Mouse (Mus musculus) heart, postnatal 10 days (tissue): ENCODE data around the gene Slc25a47. TPM values are rescaled to one million over a fixed set of nuclear protein-coding genes. Genes with fewer than 3 reads are reported as not detected.

Source experiments
- DNase-seq, 2 experiments: peaks; one replicate each; pipeline ENCODE4 v3.0.0; 2021
- intact Hi-C: fragments of 180-260 bp; cut with DNase I; formaldehyde crosslinking; loops from one replicate; pipeline ENCODE4 v1.15.1; 2025
- microRNA-seq, 2 experiments: library from miRNA; unstranded; fragments of <30 nt; microRNA quantifications; one replicate each; pipeline ENCODE4 v1.2.0; 2022
- total RNA-seq, 2 experiments: library from RNA; stranded (reverse); gene quantifications; 2 replicates each; pipeline ENCODE4 v1.2.3; 2021

Gene Slc25a47
- total RNA-seq, 2 experiments from 2014 or later = 5.0 to 6.3 TPM

- intact Hi-C loops = loop anchor here (1.0 to 10.0 kb wide), 3 partner anchors 490 to 1469 kb away; no protein-coding TSS in a partner anchor
- peak; percentile 63 to 77 for DNase-seq
Measured at GRCm38 (mm10) chr12:108902940-108903339, 67.1 kb downstream of the Slc25a47 start.

DNA sequence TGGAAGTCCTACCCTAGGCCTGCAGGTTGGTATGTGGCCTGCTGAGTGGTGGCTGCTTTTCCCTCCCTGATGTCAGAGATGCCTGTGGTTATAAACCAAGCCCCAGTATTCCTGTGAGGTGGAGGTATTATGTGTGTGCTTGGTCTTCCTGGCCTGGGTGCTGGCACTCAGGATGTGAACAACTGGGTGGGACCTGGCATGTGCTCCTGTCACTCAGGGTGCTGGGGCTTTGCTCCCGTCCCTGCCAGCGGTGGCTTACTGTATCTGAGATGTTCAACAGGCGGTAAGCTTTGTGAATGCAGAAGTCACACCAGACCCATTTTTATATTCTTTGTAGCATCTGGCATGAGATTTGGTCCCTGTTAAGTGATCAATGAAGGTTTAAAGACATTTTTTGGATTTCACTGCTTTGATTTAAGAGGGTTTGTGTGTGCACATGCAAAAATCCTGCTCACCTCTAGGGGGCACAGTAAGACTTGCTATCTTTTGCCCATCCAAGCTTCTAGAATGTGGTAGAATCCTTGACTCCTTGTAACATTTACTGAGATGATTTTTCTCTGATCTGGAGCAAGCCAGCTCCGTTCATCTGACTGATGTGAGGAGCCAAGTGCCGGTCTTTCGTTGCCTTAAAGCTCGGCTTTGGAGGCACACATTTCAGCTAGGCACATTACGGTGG is 67.9 kb downstream of the Slc25a47 start:
- intact Hi-C loops = loop anchor here (1.0 to 10.0 kb wide), 3 partner anchors 490 to 1469 kb away; no protein-coding TSS in a partner anchor
- DNase-seq = peak; percentile 59 to 76

- no peak for DNase-seq
- intact Hi-C loops = loop anchor here (5.0 to 10.0 kb wide), 2 partner anchors 691 to 1468 kb away; no protein-coding TSS in a partner anchor
Measured at GRCm38 (mm10) chr12:108904276-108904653, 68.4 kb downstream of the Slc25a47 start.

GRCm38 (mm10) chr12:108905620-108906302 is 69.9 kb downstream of the Slc25a47 start:
- no peak for DNase-seq
- intact Hi-C loops = loop anchor here (10.0 kb wide), 1 partner anchor 689 kb away; no protein-coding TSS in a partner anchor

GRCm38 (mm10) chr12:108906398-108906797 is 70.6 kb downstream of the Slc25a47 start:
- intact Hi-C loops = loop anchor here (10.0 kb wide), 1 partner anchor 688 kb away; no protein-coding TSS in a partner anchor
- DNase-seq = no peak

Small RNAs within 50 kb of the gene (microRNA-seq; reads per million reads assigned to microRNA genes)
- gene Mir345 = 65.2 to 114 reads per million in 2 experiments

Other genes with a start within 250 kb of the Slc25a47 start
- under 1 TPM; 0.26 to 0.32 TPM for gene Degs2, start 133.7 kb upstream of the Slc25a47 start, total RNA-seq
- gene Yy1, start 43.1 kb upstream of the Slc25a47 start, total RNA-seq = 10 to 100 TPM; 36.0 to 44.9 TPM
- gene Slc25a29, start 163 bp upstream of the Slc25a47 start, total RNA-seq = 1 to 10 TPM; 2.4 to 2.8 TPM
- 1 to 10 TPM; 4.6 to 5.5 TPM for gene Wdr25, start 57.6 kb downstream of the Slc25a47 start, total RNA-seq
- 10 to 100 TPM; 44.2 to 45.3 TPM for gene Wars, start 58.1 kb downstream of the Slc25a47 start, total RNA-seq
- gene Begain, start 232.2 kb downstream of the Slc25a47 start, total RNA-seq = 1 to 10 TPM; 1.4 to 1.6 TPM